Mouse (Mus musculus) spleen, postnatal 36 days (tissue): Measurements from ENCODE around the gene Klk8.

ENCODE experiments used
- DNase-seq, 2 experiments: peaks; one replicate each; pipeline ENCODE4 v3.0.0; 2022; ENCODE audit warnings: low spot score in 2 of 2, mixed read lengths in 1 of 2

Gene Klk8

GRCm38 (mm10) chr7:43797333-43797769 is at the start of gene Klk8:
Klk8 (plus strand) TSS chr7:43797577.
- peak; percentile 13 to 21 for DNase-seq

GRCm38 (mm10) chr7:43747788-43748187 is 49.6 kb upstream of the Klk8 start:
- DNase-seq: peak in 1 of 2 experiments; percentile 19

DNA sequence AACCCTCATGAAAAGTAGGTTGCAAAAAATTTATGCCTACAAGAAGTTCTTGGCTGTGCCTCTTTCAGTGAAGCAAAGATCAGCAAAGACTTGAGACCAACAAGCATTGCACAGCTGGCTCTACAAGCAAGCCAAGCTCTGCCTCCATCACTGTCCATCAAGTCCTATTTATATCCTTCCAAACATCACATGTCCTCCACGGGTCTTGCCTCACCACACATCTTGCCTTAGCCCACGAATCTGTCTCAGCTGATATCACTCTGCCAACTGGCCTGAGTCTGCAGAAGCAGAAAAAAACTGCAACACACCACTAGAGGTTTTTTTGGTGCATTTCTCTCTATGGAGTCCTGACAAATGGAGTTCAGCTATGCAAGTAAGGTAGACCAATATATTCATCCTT is 44.6 kb upstream of the Klk8 start:
- no peak for DNase-seq

- no peak for DNase-seq
These were observed 30.9 kb upstream of the Klk8 start for GRCm38 (mm10) chr7:43766484-43766883.

GRCm38 (mm10) chr7:43768597-43768996 is 28.8 kb upstream of the Klk8 start, which contains the start of gene Klk12:
Klk12 (plus strand) TSS chr7:43768897.
- DNase-seq: no peak

- DNase-seq: no peak
These were observed 27.7 kb upstream of the Klk8 start for GRCm38 (mm10) chr7:43769636-43770035.

DNA sequence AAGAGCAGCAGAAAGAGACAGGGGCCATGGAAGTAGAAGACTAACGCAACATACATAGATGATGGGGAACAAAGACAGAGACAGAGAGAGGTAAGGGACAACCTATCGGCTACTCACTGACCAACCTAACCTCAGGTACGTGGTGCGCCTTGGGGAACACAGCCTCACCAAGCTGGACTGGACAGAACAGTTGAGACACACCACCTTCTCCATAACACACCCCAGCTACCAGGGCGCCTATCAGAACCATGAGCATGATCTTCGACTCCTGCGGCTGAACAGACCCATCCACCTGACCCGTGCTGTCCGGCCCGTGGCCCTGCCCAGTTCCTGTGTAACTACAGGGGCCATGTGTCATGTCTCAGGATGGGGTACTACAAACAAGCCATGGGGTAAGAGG is 26.7 kb upstream of the Klk8 start:
- no peak for DNase-seq

DNA sequence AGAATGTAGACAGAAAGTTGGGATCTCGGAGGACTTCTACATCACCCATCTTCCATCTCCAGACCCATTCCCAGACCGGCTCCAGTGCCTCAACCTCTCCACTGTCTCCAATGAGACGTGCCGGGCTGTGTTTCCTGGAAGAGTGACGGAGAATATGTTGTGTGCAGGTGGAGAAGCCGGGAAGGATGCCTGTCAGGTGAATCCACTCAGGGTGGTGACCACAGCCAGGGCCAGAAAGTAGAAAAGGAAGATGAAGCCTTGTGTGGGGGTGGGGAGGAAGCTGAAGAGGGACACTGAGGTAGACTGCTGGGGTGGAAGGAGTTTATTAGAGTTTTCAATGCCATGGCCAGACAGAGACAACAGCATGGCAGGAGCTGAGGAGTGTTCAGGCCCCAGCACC is 25.5 kb upstream of the Klk8 start:
- no peak for DNase-seq

GRCm38 (mm10) chr7:43772901-43773300 is 24.5 kb upstream of the Klk8 start:
- DNase-seq: no peak

DNA sequence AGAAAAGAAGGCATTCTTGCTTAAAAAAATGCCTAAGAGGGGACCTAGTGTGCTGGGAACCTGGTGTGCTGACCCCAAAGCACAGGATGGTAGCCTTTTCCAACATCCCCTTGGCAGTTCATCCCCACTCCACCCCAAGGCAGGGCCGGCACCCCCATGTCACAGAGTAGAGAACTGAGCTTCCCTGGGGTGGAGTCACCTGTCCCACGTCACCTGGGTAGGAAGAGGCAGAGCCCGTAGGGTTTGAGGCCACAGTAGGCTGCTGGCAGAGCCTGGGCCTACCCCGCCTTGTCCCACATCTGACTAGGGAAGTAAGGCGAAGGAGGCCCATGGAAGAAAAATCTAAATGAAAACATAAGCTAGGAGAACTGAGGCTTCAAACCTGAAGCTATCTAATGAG is 23.0 kb upstream of the Klk8 start, which contains the start of gene Klk11:
Gene Klk11 (plus strand): TSS at position 241 of the 400 bp plus-strand sequence.
- DNase-seq: no peak

DNA sequence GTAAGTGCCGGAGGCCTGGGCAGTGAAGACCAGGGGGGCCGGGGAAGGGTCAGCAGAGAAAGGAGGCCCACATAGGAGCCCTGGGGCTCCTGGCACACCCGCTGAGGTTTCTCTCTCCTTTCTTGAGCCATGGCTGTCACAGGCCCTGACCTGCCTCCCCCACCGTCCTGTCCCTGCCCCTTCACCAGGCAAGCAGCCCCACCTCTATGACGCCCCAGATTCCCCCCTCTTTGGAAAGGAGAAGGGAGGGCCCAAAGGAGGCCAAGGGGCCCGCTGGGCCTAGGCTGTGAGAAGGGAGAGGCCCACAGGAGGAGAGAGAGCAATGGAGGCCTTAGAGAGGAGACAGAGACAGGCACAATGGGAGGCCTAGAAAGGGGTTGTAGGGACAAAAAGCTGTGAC is 22.6 kb upstream of the Klk8 start:
- DNase-seq: no peak

DNA sequence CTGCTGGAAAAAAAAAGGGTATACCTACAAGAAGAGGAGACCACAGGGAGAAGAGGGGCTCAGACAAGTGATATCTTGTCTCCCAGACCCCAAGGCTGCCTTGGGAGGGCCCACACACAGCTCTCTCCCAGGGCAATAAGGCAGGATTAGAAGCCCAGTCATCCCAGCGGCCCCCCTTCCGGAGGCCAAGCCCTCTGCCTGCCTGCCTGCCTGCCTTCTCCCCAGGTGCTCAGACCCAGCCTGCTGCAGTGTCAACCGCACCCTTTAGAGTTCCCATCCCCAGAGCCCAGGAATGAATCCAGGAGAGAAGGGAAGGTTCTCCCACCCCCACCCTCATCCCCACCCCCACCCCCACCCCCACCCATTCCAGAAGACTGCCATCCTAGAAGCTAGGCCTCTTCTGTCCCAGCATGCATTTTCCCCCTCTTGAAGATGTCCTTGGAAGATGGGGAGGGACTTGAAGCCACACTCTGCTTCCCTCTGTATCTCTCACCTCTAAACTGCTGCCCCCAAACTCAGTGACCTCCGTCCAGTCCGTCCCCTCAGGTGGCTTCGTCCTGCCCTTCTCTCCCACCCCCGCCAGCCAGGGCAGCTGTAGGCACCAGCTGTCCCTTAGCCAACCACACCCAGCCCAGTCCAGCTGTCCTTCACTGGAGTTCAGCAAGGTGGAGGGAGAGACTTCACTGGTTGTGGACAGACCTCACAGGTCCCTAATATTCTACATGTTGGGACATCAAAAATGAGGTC is 21.9 kb upstream of the Klk8 start:
- no peak for DNase-seq

- no peak for DNase-seq
These were observed 20.9 kb upstream of the Klk8 start for GRCm38 (mm10) chr7:43776506-43776905.

DNA sequence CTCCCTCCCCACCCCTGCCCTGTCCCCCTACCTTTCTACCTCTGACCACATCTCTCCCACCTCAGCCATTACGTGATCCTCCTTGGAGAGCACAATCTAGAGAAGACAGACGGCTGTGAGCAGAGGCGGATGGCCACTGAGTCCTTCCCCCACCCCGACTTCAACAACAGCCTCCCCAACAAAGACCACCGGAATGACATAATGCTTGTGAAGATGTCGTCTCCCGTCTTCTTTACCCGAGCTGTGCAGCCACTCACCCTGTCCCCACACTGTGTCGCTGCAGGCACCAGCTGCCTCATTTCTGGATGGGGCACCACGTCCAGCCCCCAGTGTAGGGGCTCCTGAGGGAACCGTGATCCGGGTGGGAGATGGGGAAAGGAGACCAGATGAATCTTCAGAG is 20.0 kb upstream of the Klk8 start:
- DNase-seq: no peak

DNA sequence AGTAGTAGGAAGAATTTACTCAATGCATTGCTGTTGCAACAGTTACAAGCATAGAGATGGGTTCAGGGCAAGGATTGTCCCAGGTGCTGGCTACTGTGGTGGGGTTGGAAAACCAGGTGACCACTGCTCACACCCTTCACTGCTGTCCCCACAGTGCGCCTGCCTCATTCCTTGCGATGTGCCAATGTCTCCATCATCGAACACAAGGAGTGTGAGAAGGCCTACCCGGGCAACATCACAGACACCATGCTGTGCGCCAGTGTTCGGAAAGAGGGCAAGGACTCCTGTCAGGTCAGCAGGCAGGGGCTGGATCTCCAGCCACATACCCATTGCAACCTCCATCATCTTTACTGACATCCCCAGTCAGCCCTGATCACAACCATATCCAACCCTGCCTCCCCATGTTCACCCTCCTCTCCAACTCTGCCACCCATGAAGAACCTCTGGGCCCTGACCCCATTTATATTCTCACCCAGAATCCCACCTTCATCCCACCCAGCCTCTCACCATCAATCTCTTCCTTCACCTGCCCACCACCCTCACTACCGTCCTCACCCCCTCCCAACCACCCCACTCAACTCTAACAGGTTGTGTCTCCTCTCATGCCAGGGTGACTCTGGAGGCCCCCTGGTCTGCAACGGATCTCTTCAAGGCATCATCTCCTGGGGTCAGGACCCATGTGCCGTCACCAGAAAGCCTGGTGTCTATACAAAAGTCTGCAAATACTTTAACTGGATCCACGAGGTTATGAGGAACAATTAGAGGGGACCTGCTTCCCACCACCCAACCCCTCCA is 19.0 kb upstream of the Klk8 start:
- DNase-seq: no peak

GRCm38 (mm10) chr7:43780241-43780640 is 17.1 kb upstream of the Klk8 start:
- no peak for DNase-seq

- DNase-seq: no peak
These were observed 16.6 kb upstream of the Klk8 start, which contains the start of gene Klk10 for GRCm38 (mm10) chr7:43780746-43781145. Klk10 (plus strand) TSS chr7:43781035.

DNA sequence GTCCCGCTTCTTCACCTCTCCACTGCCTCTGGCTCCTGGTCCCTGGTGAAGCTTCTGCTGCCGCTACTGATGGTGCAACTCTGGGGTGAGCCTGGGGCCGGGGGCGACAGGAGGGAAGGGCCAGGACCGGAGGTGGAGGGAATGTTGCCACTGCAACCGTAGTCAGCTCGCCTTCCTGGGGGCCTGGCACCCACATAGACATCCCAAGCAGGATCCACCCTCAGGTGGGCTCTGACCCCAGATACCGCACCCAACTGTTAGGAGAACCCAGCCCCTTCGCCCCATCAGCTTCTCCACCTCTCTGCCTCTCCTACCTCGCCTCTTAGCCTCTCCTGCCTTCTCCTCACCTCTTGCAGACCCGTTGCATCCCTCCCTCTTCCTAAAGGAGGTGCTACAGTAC is 15.8 kb upstream of the Klk8 start:
- no peak for DNase-seq

GRCm38 (mm10) chr7:43782275-43783265 is 14.8 kb upstream of the Klk8 start:
- DNase-seq: peak; percentile 23 to 54

DNA sequence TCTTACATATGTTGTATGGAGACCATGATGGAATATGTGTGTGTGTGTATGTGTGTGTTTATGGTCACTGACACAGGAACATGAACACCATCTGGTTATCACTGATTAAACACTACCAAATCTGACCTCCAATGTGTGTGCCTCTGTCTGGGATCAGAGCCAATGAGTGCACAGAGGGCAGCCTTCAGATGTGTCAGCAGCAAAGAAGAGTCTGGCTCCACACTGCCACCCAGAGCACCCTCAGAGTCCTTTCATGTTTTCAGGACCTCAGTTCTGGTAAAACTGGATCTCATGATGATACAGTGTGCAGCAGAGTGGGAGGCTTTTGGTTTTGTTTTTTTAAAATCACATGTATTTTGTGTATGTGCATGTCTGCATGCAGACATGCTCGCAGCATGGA is 12.1 kb upstream of the Klk8 start:
- no peak for DNase-seq

GRCm38 (mm10) chr7:43788096-43788495 is 9.3 kb upstream of the Klk8 start:
- DNase-seq: no peak

GRCm38 (mm10) chr7:43789295-43789694 is 8.1 kb upstream of the Klk8 start:
- DNase-seq: no peak
